Mouse (Mus musculus) c-Kit-negative CD71-positive TER-119-positive erythroid progenitor cells, embryonic 14.5 days (primary cell): ENCODE measurements around the gene Pdia2.
"Not testable (repeated sequence)": the region's sequence is repeated elsewhere in the genome, so short reads cannot be mapped to it uniquely, and the experiment has no call there.

Source experiments
- DNase-seq: peaks from one replicate; pipeline ENCODE4 v3.0.0-alpha.2; 2013; ENCODE audit warnings: low read depth, low spot score

Gene Pdia2

DNA sequence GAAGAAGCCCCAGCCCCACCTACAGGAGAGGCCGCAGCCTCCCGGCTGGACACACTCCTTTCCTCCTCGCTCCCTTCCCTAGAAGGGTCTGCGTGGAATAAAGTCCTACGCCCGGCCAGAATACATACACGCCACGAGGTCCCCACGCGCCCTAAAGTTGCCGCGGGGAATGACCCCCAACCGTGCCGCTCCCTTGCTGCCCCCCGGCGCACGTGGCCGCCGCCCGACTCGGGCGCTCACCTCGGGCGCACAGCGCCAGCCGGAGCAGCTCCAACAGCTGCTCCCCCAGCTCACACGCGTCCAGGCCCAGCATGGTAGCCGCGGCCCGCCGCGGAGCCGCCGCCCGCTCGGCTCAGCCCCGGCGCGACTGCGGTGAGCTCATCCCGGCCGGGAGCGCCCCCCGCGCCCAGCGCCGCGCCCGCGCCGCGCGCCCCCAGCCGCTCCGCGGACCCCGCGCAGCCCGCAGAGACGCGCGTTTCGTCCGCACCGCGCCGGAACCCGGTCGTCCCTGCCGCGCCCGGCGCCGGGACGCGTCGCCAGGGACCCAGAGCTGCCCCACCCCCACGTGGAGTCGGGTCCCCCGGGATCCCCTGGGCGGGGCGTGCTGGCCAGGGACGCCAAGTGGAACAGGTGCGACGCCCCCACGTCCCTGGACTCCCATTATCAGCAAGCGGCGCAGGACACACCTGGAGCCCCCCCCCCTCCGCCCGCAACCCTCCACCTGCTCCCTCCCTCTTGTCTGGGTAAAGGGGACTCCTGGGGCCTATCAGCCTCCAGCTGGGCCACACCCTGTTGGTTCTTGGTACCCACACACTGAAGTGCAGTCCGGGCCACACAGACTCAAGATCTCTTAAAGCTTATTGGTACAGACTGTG lies 2.2 kb upstream of the Pdia2 start:
- DNase-seq: no peak

DNA sequence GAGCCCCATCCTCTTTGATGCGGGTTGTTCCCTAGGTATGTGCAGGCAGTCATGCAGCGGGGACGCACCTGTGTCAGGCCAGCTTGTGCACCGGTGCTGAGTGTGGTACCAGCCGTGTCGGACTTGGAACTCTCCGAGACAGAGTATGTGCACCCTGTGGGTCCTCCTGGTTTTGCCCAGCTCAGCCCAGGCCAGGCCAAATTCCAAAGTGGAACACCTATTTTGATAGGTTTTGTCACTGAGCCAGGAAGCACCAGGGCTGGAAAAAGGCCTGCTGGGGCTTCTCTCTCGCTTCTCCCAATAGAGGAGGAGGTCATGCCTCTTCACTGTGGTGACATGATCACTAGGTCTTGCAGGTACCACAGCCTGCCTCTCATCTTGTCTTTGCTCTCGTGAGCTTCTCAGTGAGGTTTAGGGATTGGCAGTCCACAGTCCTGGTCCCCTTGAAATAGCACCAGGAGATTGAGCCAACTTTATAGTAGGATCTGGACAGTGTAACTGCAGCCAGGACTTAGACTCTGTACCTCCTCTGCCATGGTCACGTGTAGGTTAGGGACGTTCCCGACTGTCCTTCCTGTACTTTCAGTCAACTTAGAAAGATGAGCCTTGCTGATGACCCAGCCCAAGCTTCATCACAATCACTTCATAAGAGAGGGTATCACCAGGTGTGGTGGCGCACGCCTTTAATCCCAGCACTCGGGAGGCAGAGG lies 6.3 kb downstream of the Pdia2 start:
- DNase-seq: no peak

DNA sequence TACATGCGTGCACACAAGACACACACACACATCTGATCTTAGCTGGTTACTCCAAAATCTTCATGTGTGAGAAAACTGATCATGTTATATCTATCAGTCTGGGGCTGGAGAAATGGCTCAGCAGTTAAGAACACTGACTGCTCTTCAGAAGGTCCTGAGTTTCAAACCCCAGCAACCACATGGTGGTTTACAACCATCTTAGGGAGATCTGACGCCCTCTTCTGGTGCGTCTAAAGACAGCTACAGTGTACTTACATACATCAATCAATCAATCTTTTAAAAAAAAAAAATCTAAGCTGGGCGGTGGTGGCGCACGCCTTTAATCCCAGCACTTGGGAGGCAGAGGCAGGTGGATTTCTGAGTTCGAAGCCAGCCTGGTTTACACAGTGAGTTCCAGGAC lies 7.4 kb downstream of the Pdia2 start:
- DNase-seq: not testable (repeated sequence)

DNA sequence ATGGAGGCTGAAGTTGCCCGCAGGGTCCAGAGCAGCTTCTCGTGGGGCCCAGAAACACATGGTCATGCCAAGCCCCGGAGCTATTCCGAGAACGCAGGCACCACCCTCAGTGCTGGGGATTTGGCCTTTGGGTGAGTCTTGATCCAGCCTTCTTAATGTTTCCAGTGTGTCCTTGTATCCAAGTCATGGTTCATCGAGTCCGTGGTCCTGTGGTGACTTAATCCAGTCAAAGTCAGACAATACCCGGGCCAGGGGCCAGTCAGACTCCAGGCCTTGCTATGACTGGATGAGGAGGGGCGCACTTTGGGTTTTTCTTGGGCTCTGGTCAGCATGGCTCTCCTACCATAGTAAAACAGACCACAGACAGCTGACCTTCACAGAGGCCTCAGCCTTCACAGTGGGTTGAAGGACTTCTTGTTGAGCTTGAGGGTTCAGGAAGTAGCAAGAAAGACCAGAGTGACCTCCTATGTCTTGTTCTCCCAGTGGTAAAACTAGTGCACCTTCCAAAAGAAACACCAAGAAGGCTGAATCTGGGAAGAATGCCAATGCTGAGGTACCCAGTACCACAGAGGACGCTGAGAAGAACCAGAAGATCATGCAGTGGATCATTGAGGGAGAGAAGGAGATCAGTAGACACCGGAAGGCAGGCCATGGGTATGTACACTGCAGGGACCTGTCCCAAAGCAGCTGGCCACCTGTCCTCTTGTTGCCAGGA lies 10.6 kb downstream of the Pdia2 start:
- DNase-seq: no peak

GRCm38 (mm10) chr17:26187592-26187991 lies 11.3 kb downstream of the Pdia2 start:
- DNase-seq: no peak

- DNase-seq: no peak
Observed at GRCm38 (mm10) chr17:26181179-26181578, 17.7 kb downstream of the Pdia2 start.

- DNase-seq: no peak
Observed at GRCm38 (mm10) chr17:26178611-26179010, 20.3 kb downstream of the Pdia2 start.

GRCm38 (mm10) chr17:26175248-26175647 lies 23.6 kb downstream of the Pdia2 start:
- DNase-seq: not testable (repeated sequence)

GRCm38 (mm10) chr17:26168039-26168438 lies 30.8 kb downstream of the Pdia2 start:
- no peak for DNase-seq

GRCm38 (mm10) chr17:26162736-26163135 lies 36.2 kb downstream of the Pdia2 start:
- no peak for DNase-seq

DNA sequence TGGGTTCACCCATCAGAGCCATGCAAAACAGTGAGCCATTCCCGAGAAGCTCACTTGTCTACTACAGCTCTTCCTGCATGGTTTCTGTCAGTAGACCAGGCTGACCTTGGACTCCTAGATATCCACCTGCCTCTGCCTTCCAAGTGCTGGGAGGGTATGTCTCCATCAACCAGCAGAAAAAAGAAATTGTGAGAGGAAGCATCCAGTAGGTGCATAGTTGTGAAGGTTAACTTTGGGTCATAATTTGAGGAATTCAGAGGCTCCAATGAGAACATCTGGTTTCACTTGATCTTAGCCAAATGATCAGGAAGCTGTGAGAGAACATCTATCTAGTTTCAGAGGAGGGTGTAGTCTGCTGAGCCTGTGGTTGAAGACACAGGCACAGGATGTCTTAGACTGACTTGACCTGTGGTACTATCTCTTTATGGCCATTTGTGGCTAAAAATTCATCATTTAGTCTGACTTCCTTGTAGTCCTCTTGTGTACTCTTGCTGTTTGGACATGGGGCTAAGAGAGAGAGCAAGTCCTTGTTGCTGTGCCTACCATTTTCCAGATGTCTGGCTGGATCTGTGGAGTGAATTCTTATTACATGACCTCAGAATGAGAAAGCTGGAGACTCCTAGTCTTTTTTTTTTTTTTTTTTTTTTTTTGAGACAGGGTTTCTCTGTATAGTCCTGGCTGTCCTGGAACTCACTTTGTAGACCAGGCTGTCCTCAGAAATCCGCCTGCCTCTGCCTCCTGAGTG lies 46.8 kb downstream of the Pdia2 start:
- no peak for DNase-seq

DNA sequence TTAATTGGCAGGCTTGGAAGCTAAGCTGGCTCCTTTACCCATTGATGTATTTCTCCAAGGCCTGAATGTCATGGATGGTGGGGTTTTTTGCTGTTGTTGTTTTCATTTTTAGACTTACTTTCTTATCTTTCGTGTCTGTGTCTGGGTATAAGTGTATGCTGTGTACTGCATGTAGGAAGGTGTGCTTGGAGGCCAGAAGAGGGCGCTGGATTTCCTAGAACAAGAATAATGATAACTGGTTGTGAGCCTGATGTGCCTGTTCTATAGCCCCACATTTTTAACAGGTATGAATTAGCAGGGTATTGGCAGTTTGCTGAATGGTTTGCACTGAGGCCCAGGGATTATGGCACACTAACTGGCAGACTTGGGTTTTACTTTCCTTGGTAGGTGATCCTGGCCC lies 49.8 kb downstream of the Pdia2 start:
- no peak for DNase-seq
